Mouse (Mus musculus): ENCODE data around the gene Pwwp2b.

DNA sequence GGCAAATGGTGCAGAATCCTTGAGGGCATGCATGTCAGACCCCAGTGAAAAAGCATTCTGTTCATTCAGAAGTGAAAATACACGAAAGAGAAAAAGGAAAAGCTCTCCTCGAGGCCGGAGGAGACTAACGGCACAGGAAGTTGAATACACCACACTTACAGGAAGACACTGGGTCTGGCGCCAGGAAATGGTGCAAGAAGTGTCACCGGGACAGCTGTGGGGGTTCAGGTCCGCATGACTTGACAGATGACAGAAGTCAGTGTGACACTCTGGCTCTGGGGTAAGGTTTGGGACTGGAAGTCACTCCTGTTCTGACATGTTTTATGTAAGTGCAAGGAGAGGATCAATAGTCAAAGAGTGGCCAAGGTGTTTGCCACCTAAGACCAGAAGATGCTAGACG lies 23.6 kb upstream of the Pwwp2b start:
- TF ChIP-seq POLR2A (IDR thresholded peaks at IDR 0.05; ENCODE audit: borderline replicate concordance, extremely low read depth, insufficient read depth, insufficient read length, poor library complexity, severe bottlenecking), result no peak
- TF ChIP-seq CTCF (IDR thresholded peaks at IDR 0.05; ENCODE audit: borderline replicate concordance, extremely low read depth, insufficient read depth, insufficient read length), result no peak
